Mouse (Mus musculus): Measurements from ENCODE around the gene AA986860. TPM values are rescaled to one million over a fixed set of nuclear protein-coding genes. Genes with fewer than 3 reads are reported as not detected.

The AA986860 gene
- polyA plus RNA-seq, 1 experiment from 2014 or later, result 0.71 TPM

DNA sequence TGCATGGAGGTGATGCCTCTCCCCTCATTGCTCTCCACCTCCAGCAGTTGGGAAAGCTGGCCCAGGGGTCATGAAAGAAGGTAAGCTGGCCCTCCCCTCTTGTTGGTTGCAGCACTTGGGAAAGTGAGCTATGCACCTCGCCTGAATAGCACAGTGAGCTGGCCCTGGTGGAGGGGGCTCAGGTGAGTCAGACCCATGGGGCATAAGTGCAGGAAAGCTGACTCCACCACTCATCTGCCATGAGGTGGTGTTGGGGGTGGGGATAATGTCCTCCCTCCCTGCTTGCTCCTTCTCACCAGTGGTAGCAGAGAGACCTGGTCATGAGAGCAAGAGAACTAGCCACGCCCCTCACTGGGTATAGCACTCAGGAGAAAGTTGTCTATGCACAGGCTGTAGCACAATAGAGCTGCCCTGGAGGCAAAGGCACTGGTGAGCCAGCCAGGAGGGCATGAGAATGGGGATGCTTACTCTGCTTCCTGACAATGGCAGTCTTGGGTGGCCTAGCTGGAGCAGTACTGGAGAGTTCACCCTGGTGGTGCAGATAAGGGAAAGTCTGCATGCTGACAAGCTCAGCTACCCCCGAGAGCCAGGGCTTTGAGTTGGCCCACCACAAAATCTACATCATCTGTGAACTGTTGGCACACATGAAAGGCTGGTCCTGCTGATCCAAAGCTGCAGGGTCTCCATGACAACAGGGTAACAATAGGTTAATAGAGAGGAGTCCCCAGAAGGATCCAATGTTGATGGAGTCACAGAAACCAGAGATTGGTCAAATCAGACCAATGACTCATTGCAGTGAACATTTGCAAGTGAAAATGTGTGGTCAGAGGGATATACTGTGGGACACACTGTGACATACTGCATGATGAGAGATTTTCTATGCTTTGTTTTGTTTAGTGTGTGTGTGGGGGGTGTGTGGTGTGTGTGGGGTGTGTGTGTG is 58.0 kb downstream of the AA986860 start:
- ATAC-seq, result peak; percentile 76
- no peaks in the 10 kb centered on the region for H3K36me3 ChIP-seq
- H3K27me3 ChIP-seq, result no peaks in the 10 kb centered on the region
- H3K4me1 ChIP-seq (replicated peaks), result peaks cover 5% of the 10 kb centered on the region; the same call in 1 of the 2 replicates
- H3K27ac ChIP-seq, result no peak overlapping the region
- H3K9ac ChIP-seq (replicated peaks), result no peak overlapping the region
- H3K9me3 ChIP-seq, result peaks cover 4% of the 10 kb centered on the region
- H3K4me2 ChIP-seq (replicated peaks), result no peak overlapping the region
- no peak overlapping the region for H3K4me3 ChIP-seq (replicated peaks)
- 59% methylated on average over 3 of the region's 3 CpGs for WGBS

Other genes starting within 250 kb of the AA986860 start
- gene Zp3r, start 102.4 kb upstream of the AA986860 start, polyA plus RNA-seq (2015; fragmentation: Nextera tagmentation; extraction: Ambion mirVana), result not detected in 2 replicates
- gene C4bp, start 70.3 kb upstream of the AA986860 start, polyA plus RNA-seq (2015; fragmentation: Nextera tagmentation; extraction: Ambion mirVana), result not detected in 2 replicates
- gene Gm29427, start 16.2 kb upstream of the AA986860 start, polyA plus RNA-seq (2015; fragmentation: Nextera tagmentation; extraction: Ambion mirVana), result 0.09 TPM in 1 of 2 replicates, not detected in the other
- gene Yod1, start 14.6 kb upstream of the AA986860 start, polyA plus RNA-seq (2015; fragmentation: Nextera tagmentation; extraction: Ambion mirVana), result 20.5 and 23.5 TPM in 2 replicates
- 21.3 and 21.5 TPM in 2 replicates for gene Pfkfb2, start 2.7 kb upstream of the AA986860 start, polyA plus RNA-seq (2015; fragmentation: Nextera tagmentation; extraction: Ambion mirVana)
- gene Fcamr, start 68.9 kb downstream of the AA986860 start, polyA plus RNA-seq (2015; fragmentation: Nextera tagmentation; extraction: Ambion mirVana), result not detected in 2 replicates
- gene Pigr, start 94.7 kb downstream of the AA986860 start, polyA plus RNA-seq (2015; fragmentation: Nextera tagmentation; extraction: Ambion mirVana), result not detected in 2 replicates
- gene Fcmr, start 133.7 kb downstream of the AA986860 start, polyA plus RNA-seq (2015; fragmentation: Nextera tagmentation; extraction: Ambion mirVana), result not detected in 2 replicates
- gene Il24, start 155.5 kb downstream of the AA986860 start, polyA plus RNA-seq (2015; fragmentation: Nextera tagmentation; extraction: Ambion mirVana), result not detected in 2 replicates
- gene Il20, start 179.5 kb downstream of the AA986860 start, polyA plus RNA-seq (2015; fragmentation: Nextera tagmentation; extraction: Ambion mirVana), result not detected in 2 replicates
- gene Il19, start 208.1 kb downstream of the AA986860 start, polyA plus RNA-seq (2015; fragmentation: Nextera tagmentation; extraction: Ambion mirVana), result not detected in 2 replicates

All from midbrain, embryonic 13.5 days (tissue).